Comparison of ENCODE assay signal across 9 mouse cellular contexts in genomic region chr4:126259063-126259462, GRCm38 (mm10). TPM values are rescaled to one million over a fixed set of nuclear protein-coding genes. Genes with fewer than 3 reads are reported as not detected.
A peak's percentile ranks its signal among the peaks of the same experiment; 100 is the strongest.
DNase-seq lines count a peak whose midpoint lies in the region; ATAC-seq and TF ChIP-seq lines count a peak whose summit lies in the region.
"Had no signal": no experiment of that assay in that cellular context is flagged by ENCODE, and none has a peak within 500 bp of the region (broad histone marks: within the 10 kb centered on the region; RNA-seq: fewer than 3 reads in every experiment).

No protein-coding gene starts in this region.

- intact Hi-C loops in heart, adult 2 months (cut with DNase I), result no loop called here

- no peak for ATAC-seq in forebrain, embryonic 11.5 days (replicated peaks; ENCODE audit: low FRiP score)
- ATAC-seq in forebrain, embryonic 16.5 days, result no peak
- no peak for ATAC-seq in limb, embryonic 13.5 days (ENCODE audit: low FRiP score, low read depth)
- ATAC-seq in monocyte, adult 5-6 weeks (replicated peaks; ENCODE audit: insufficient number of reproducible peaks, low FRiP score, low TSS enrichment, poor library complexity, severe bottlenecking), result no peak

- peaks cover 5% of the 10 kb centered on the region for H3K79me2 ChIP-seq in heart, adult 2 months (replicated peaks; ENCODE audit: control insufficient read depth, insufficient read depth, low read length)

- no peaks in the 10 kb centered on the region for H3K9me3 ChIP-seq in forebrain, embryonic 11.5 days (ENCODE audit: control insufficient read depth, low read length)
- no peaks in the 10 kb centered on the region for H3K9me3 ChIP-seq in forebrain, embryonic 16.5 days (ENCODE audit: control insufficient read depth, low read length)
- no peaks in the 10 kb centered on the region for H3K9me3 ChIP-seq in limb, embryonic 13.5 days
- H3K9me3 ChIP-seq: G1E had no signal

- H3K27me3 ChIP-seq in forebrain, embryonic 11.5 days (ENCODE audit: control insufficient read depth, insufficient read depth, low read length), result no peaks in the 10 kb centered on the region
- no peaks in the 10 kb centered on the region for H3K27me3 ChIP-seq in forebrain, embryonic 16.5 days (replicated peaks; ENCODE audit: control insufficient read depth, insufficient read depth, low read length)
- no peaks in the 10 kb centered on the region for H3K27me3 ChIP-seq in heart, adult 2 months (ENCODE audit: control insufficient read depth, insufficient read depth, low read length)
- no peaks in the 10 kb centered on the region for H3K27me3 ChIP-seq in limb, embryonic 13.5 days

- WGBS in forebrain, embryonic 11.5 days, result 20% methylated on average over 3 of the region's 3 CpGs
- 25% methylated on average over 3 of the region's 3 CpGs for WGBS in forebrain, embryonic 16.5 days
- 8% methylated on average over 3 of the region's 3 CpGs for WGBS in heart, adult 2 months
- WGBS in limb, embryonic 13.5 days, result 22% methylated on average over 3 of the region's 3 CpGs

- no peak for TF ChIP-seq POLR2A in heart, adult 2 months (IDR thresholded peaks at IDR 0.05; ENCODE audit: insufficient read depth, low read depth, low read length)

- H3K36me3 ChIP-seq in forebrain, embryonic 11.5 days (ENCODE audit: control insufficient read depth, insufficient read depth, low read length), result no peaks in the 10 kb centered on the region
- H3K36me3 ChIP-seq in forebrain, embryonic 16.5 days (ENCODE audit: control insufficient read depth, insufficient read depth), result no peaks in the 10 kb centered on the region
- H3K36me3 ChIP-seq in heart, adult 2 months (ENCODE audit: control insufficient read depth, insufficient read depth, low read length), result peaks cover 5% of the 10 kb centered on the region; the same call in 1 of the 2 replicates
- H3K36me3 ChIP-seq in limb, embryonic 13.5 days, result no peaks in the 10 kb centered on the region

- peak overlapping the region; percentile 14; the same call in 1 of the 2 replicates for H3K9ac ChIP-seq in forebrain, embryonic 11.5 days (ENCODE audit: low read length)
- no peak overlapping the region for H3K9ac ChIP-seq in forebrain, embryonic 16.5 days (replicated peaks; ENCODE audit: low read depth, low read length)
- H3K9ac ChIP-seq in heart, adult 2 months (ENCODE audit: low read depth, low read length), result peak overlapping the region; percentile 51
- no peak overlapping the region for H3K9ac ChIP-seq in limb, embryonic 13.5 days

- peaks cover 35% of the 10 kb centered on the region for H3K4me1 ChIP-seq in forebrain, embryonic 11.5 days (replicated peaks; ENCODE audit: control insufficient read depth, insufficient read depth, low read length)
- H3K4me1 ChIP-seq in forebrain, embryonic 16.5 days (replicated peaks; ENCODE audit: control insufficient read depth, insufficient read depth, low read length), result peaks cover 30% of the 10 kb centered on the region
- H3K4me1 ChIP-seq in heart, adult 2 months (ENCODE audit: control insufficient read depth, insufficient read depth, low read length), result peaks cover 31% of the 10 kb centered on the region
- peaks cover 66% of the 10 kb centered on the region for H3K4me1 ChIP-seq in limb, embryonic 13.5 days

- H3K4me2 ChIP-seq in forebrain, embryonic 11.5 days (ENCODE audit: low read depth, low read length, severe bottlenecking), result no peak overlapping the region
- no peak overlapping the region for H3K4me2 ChIP-seq in forebrain, embryonic 16.5 days (ENCODE audit: low read length)
- H3K4me2 ChIP-seq in limb, embryonic 13.5 days (replicated peaks), result peak overlapping the region; percentile 54

- DNase-seq in forebrain, embryonic 11.5 days (ENCODE audit: low spot score), result no peak
- DNase-seq in MN1 (ENCODE audit: low spot score), result peak; percentile 29
- peak; percentile 64 to 66 for DNase-seq in heart, adult 2 months
- DNase-seq in skeletal muscle tissue, adult 2 months (ENCODE audit: low read depth, low spot score), result peak; percentile 67
- DNase-seq in layer of hippocampus, adult 9-11 months, result no peak

- H3K4me3 ChIP-seq in forebrain, embryonic 11.5 days (ENCODE audit: low read depth, low read length), result no peak overlapping the region
- H3K4me3 ChIP-seq in forebrain, embryonic 16.5 days (replicated peaks; ENCODE audit: low read length), result no peak overlapping the region
- H3K4me3 ChIP-seq in heart, adult 2 months, result peak overlapping the region; percentile 32
- H3K4me3 ChIP-seq in limb, embryonic 13.5 days, result no peak overlapping the region

- TF ChIP-seq CTCF in heart, adult 2 months (IDR thresholded peaks at IDR 0.05), result peak; percentile 49

- TF ChIP-seq EP300 in heart, adult 2 months (IDR thresholded peaks at IDR 0.05; ENCODE audit: insufficient read depth, low read depth, low read length), result no peak

- no peak overlapping the region for H3K27ac ChIP-seq in forebrain, embryonic 11.5 days (ENCODE audit: low read depth, low read length)
- H3K27ac ChIP-seq in forebrain, embryonic 16.5 days (ENCODE audit: low read length), result no peak overlapping the region
- peak overlapping the region; percentile 93 for H3K27ac ChIP-seq in heart, adult 2 months
- H3K27ac ChIP-seq in limb, embryonic 13.5 days, result peak overlapping the region; percentile 88

RNA-seq across cellular contexts. Expression of gene Map7d1, which starts 2.9 kb away (rescaled TPM):
- 80.6 and 83.5 TPM in 2 replicates for polyA plus RNA-seq in forebrain, embryonic 11.5 days (2014; fragmentation: Nextera tagmentation; extraction: Ambion mirVana)
- 64.7 and 68.7 TPM in 2 replicates for polyA plus RNA-seq in forebrain, embryonic 16.5 days (2015; fragmentation: Nextera tagmentation; extraction: Ambion mirVana)
- total RNA-seq in heart, adult 2 months (2021), result 100 to 1,000 TPM; 253 to 267 TPM
- 149 and 161 TPM in 2 replicates for polyA plus RNA-seq in heart, adult 2 months (2012; rRNA removed)
- polyA plus RNA-seq in limb, embryonic 13.5 days (2015; fragmentation: Nextera tagmentation; extraction: Ambion mirVana), result 46.5 and 49.9 TPM in 2 replicates
- 103 to 151 TPM (median 107 TPM) in 3 replicates for total RNA-seq in monocyte, adult 5-6 weeks (2017)

RNA-seq across cellular contexts. Expression of gene Trappc3, which starts 3.1 kb away (rescaled TPM):
- polyA plus RNA-seq in forebrain, embryonic 11.5 days (2014; fragmentation: Nextera tagmentation; extraction: Ambion mirVana), result 23.3 and 25.7 TPM in 2 replicates
- polyA plus RNA-seq in forebrain, embryonic 16.5 days (2015; fragmentation: Nextera tagmentation; extraction: Ambion mirVana), result 179 and 192 TPM in 2 replicates
- 10 to 100 TPM; 46.3 to 49.5 TPM for total RNA-seq in heart, adult 2 months (2021)
- 41.0 and 65.9 TPM in 2 replicates for polyA plus RNA-seq in heart, adult 2 months (2012; rRNA removed)
- 124 and 126 TPM in 2 replicates for polyA plus RNA-seq in limb, embryonic 13.5 days (2015; fragmentation: Nextera tagmentation; extraction: Ambion mirVana)
- total RNA-seq in monocyte, adult 5-6 weeks (2017), result 46.3 to 53.6 TPM (median 51.4 TPM) in 3 replicates

RNA-seq across cellular contexts. Expression of gene Col8a2, which starts 27.5 kb away (rescaled TPM):
- polyA plus RNA-seq in forebrain, embryonic 11.5 days (2014; fragmentation: Nextera tagmentation; extraction: Ambion mirVana), result 18.0 and 20.4 TPM in 2 replicates
- polyA plus RNA-seq in forebrain, embryonic 16.5 days (2015; fragmentation: Nextera tagmentation; extraction: Ambion mirVana), result 2.1 and 3.6 TPM in 2 replicates
- total RNA-seq in heart, adult 2 months (2021), result under 1 TPM; 0.57 to 0.66 TPM
- 0.45 and 0.91 TPM in 2 replicates for polyA plus RNA-seq in heart, adult 2 months (2012; rRNA removed)
- 39.8 and 42.7 TPM in 2 replicates for polyA plus RNA-seq in limb, embryonic 13.5 days (2015; fragmentation: Nextera tagmentation; extraction: Ambion mirVana)
- 1.5 to 3.7 TPM (median 1.8 TPM) in 3 replicates for total RNA-seq in monocyte, adult 5-6 weeks (2017)
- polyA plus RNA-seq: G1E had no signal

RNA-seq across cellular contexts. Expression of gene Thrap3, which starts 56.5 kb away (rescaled TPM):
- 251 and 263 TPM in 2 replicates for polyA plus RNA-seq in forebrain, embryonic 11.5 days (2014; fragmentation: Nextera tagmentation; extraction: Ambion mirVana)
- 172 and 187 TPM in 2 replicates for polyA plus RNA-seq in forebrain, embryonic 16.5 days (2015; fragmentation: Nextera tagmentation; extraction: Ambion mirVana)
- 100 to 1,000 TPM; 100 to 118 TPM for total RNA-seq in heart, adult 2 months (2021)
- polyA plus RNA-seq in heart, adult 2 months (2012; rRNA removed), result 37.9 and 61.4 TPM in 2 replicates
- polyA plus RNA-seq in limb, embryonic 13.5 days (2015; fragmentation: Nextera tagmentation; extraction: Ambion mirVana), result 251 and 256 TPM in 2 replicates
- 431 to 662 TPM (median 493 TPM) in 3 replicates for total RNA-seq in monocyte, adult 5-6 weeks (2017)

Comparison
In these comparisons a context has a peak if more than half of its experiments do, and no peak if none do; other contexts are left out.
1. H3K9ac ChIP-seq: peak in forebrain, embryonic 11.5 days (single experiment) and heart, adult 2 months (single experiment); none in forebrain, embryonic 16.5 days (single experiment) and limb, embryonic 13.5 days (single experiment).
2. DNase-seq: peak in MN1 (single experiment), heart, adult 2 months (2 of 2) and skeletal muscle tissue, adult 2 months (single experiment); none in forebrain, embryonic 11.5 days (single experiment) and layer of hippocampus, adult 9-11 months (single experiment).
3. H3K27ac ChIP-seq: peak in heart, adult 2 months (single experiment) and limb, embryonic 13.5 days (single experiment); none in forebrain, embryonic 11.5 days (single experiment) and forebrain, embryonic 16.5 days (single experiment).